Mouse (Mus musculus) midbrain, embryonic 11.5 days (tissue): ENCODE measurements around the gene Msh5. TPM values are rescaled to one million over a fixed set of nuclear protein-coding genes. Genes with fewer than 3 reads are reported as not detected.
"Not testable (repeated sequence)": the region's sequence is repeated elsewhere in the genome, so short reads cannot be mapped to it uniquely, and the experiment has no call there.

Experiments
- ATAC-seq: fragments of 200-750 bp; cut with Nextera tagmentation; 2 replicates; pipeline ENCODE4 v1.8.0; 2017; ENCODE audit warnings: moderate TSS enrichment, moderate library complexity; ENCODE audit not compliant: low FRiP score
- DNase-seq: peaks from one replicate; pipeline ENCODE4 v3.0.0; 2015; ENCODE audit warnings: low spot score; ENCODE audit errors: missing footprints
- H3K27ac ChIP-seq: fragments of 300-500 bp; sonication (generic); 2 replicates; pipeline ENCODE4 v1.5.1; 2014; ENCODE audit warnings: low read depth, low read length
- H3K27me3 ChIP-seq: fragments of 300-500 bp; sonication (generic); 2 replicates; pipeline ENCODE4 v1.6.1; 2014; ENCODE audit warnings: mild to moderate bottlenecking, low read length, moderate library complexity, mixed read lengths; ENCODE audit not compliant: control insufficient read depth, insufficient read depth
- H3K36me3 ChIP-seq: fragments of 300-500 bp; sonication (generic); 2 replicates; pipeline ENCODE4 v1.6.1; 2014; ENCODE audit warnings: mild to moderate bottlenecking, low read length, moderate library complexity, mixed read lengths; ENCODE audit not compliant: control insufficient read depth, insufficient read depth
- H3K4me1 ChIP-seq: fragments of 300-500 bp; sonication (generic); 2 replicates; pipeline ENCODE4 v1.6.1; 2014; ENCODE audit warnings: low read length; ENCODE audit not compliant: control insufficient read depth, insufficient read depth
- H3K4me2 ChIP-seq: fragments of 300-500 bp; sonication (generic); 2 replicates; pipeline ENCODE4 v1.6.1; 2014; ENCODE audit warnings: mild to moderate bottlenecking, moderate library complexity
- H3K4me3 ChIP-seq: fragments of 300-500 bp; sonication (generic); 2 replicates; pipeline ENCODE4 v1.5.1; 2014; ENCODE audit warnings: low read depth, low read length
- H3K9ac ChIP-seq: fragments of 300-500 bp; sonication (generic); 2 replicates; pipeline ENCODE4 v1.6.1; 2014; ENCODE audit warnings: low read length
- H3K9me3 ChIP-seq: fragments of 300-500 bp; sonication (generic); 2 replicates; pipeline ENCODE4 v1.6.1; 2016; ENCODE audit warnings: low read length; ENCODE audit not compliant: control insufficient read depth
- WGBS: fragments of 180-500 bp; shearing (Covaris S2); extraction: QIAGEN DNeasy Blood & Tissue Kit; methylation state at CpG from one replicate; pipeline ENCODE4 v1.1.7; 2014; 5-methylcytosine and 5-hydroxymethylcytosine counted together
- polyA plus RNA-seq: library from polyadenylated mRNA; unstranded; fragments of >200 nt; fragmentation: Nextera tagmentation; extraction: Ambion mirVana; gene quantifications from 2 replicates; pipeline ENCODE4 v1.2.1, GENCODE M21; 2014

Msh5 gene
- polyA plus RNA-seq, 1 experiment from 2014 or later: 5.2 TPM

DNA sequence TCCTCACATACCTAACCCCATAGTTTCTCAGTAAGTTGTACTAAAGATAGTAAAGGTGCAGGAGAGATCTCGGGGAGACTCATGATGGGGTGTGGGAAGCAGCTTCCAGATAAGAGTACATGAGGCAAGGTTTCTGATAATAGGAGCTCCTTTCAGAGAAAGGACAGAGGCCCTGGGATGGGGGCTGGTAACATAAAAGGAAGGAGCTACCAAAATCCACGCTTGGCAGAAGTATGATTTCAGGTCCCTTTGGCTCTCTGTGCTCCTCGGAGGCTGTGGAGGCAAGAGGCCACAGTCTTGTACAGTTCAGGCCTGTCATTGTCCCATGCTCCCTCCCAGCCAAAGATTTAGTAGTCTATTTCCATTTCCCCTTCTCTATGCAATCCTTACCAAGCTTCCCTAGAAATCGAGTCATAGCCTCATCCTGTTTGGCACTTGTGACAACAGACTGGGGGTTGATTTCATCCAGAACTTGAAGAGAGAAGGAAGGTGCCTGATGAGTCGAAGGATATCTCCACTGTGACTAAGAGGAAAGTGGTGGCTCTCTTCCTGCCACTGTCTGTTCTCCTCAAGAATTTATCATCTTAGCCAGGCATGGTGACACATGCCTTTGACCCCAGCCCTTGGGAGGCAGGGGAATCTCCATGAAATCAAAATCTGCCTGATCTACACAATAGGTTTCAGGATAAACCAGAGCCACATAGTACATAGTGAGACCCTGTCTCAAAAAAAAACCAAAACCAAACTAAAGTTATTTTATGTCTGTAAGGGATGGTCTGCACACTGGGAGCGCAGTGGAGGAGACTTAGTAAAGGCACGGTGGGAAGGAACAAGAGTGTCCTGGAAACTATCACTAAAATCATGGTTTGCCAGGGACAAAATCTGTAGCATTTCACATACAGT lies 1.4 kb downstream of the Msh5 start:
- DNase-seq (no peak), ATAC-seq (no peak)
- Histone ChIP-seq H3K9ac (peak overlapping the region; percentile 90), H3K27me3 (no peaks in the 10 kb centered on the region), H3K4me2 (peak overlapping the region; percentile 97), H3K36me3 (no peaks in the 10 kb centered on the region), H3K4me3 (peak overlapping the region; percentile 45), H3K27ac (no peak overlapping the region; the same call in 1 of the 2 replicates), H3K9me3 (no peaks in the 10 kb centered on the region), H3K4me1 (peaks cover 36% of the 10 kb centered on the region)
- 92% methylated on average over 7 of the region's 7 CpGs for WGBS

DNA sequence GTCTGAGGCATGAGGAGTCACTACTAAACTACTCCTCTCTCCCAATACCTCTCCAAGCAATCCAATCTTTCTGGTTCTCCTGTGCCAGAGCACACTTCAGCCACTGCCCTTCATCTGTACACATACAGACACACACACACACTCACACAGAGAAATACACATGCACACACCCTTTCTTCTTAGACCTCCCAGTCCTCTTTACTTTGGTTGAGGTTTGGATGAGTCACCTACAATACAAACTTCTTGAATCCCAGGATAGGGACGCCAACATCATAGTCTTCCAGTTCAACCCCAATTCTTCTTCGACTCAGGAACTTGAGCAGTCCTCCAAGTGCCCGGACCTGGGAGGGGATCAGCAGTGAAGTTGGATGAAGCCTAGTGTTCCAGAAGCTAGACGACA lies 2.8 kb downstream of the Msh5 start:
- Histone ChIP-seq H3K27ac (no peak overlapping the region), H3K4me3 (no peak overlapping the region)
- 87% methylated on average over 4 of the region's 4 CpGs for WGBS

GRCm38 (mm10) chr17:35039121-35039873 lies 7.2 kb downstream of the Msh5 start:
- no peak for ATAC-seq
- no peaks in the 10 kb centered on the region for H3K4me1 ChIP-seq
- no peak overlapping the region for H3K9ac ChIP-seq
- H3K4me3 ChIP-seq: no peak overlapping the region
- H3K9me3 ChIP-seq: no peaks in the 10 kb centered on the region
- WGBS: 85% methylated on average over 11 of the region's 11 CpGs
- no peak overlapping the region for H3K4me2 ChIP-seq
- H3K27ac ChIP-seq: no peak overlapping the region
- no peaks in the 10 kb centered on the region for H3K36me3 ChIP-seq
- H3K27me3 ChIP-seq: no peaks in the 10 kb centered on the region
- DNase-seq: no peak

More for the DNA sequence above, 2.8 kb downstream of the Msh5 start:
- Histone ChIP-seq H3K27me3 (no peaks in the 10 kb centered on the region), H3K9ac (no peak overlapping the region), H3K4me1 (peaks cover 24% of the 10 kb centered on the region), H3K36me3 (no peaks in the 10 kb centered on the region), H3K4me2 (no peak overlapping the region), H3K9me3 (no peaks in the 10 kb centered on the region)
- DNase-seq: no peak
- ATAC-seq: no peak

DNA sequence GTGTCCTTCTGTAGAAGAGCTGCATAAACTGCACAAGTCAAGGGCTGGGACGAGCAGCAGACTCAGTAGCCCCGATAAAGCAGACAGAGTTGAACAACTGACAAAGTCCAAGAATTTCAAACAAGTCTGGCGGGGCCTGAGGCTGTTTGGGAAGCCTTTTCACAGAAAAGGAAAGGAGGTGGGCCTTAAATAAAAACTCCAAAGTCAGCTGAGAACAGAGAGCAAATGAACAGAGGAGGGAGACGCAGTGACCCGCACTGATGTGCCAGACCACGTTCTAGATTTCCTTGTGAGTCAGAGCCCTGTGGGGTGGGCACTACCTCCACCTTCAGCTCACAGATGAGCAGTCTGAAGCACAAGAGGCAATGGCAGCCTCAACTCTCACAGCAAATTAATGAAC lies 11.6 kb downstream of the Msh5 start:
- DNase-seq: no peak
- Histone ChIP-seq H3K36me3 (no peaks in the 10 kb centered on the region), H3K9ac (no peak overlapping the region), H3K9me3 (no peaks in the 10 kb centered on the region), H3K27me3 (no peaks in the 10 kb centered on the region), H3K4me1 (no peaks in the 10 kb centered on the region; the same call in 1 of the 2 replicates), H3K27ac (no peak overlapping the region), H3K4me2 (no peak overlapping the region), H3K4me3 (no peak overlapping the region)
- no peak for ATAC-seq
- 77% methylated on average over 6 of the region's 6 CpGs for WGBS

GRCm38 (mm10) chr17:35033703-35034102 lies 12.8 kb downstream of the Msh5 start:
- not testable (repeated sequence) for H3K4me1 ChIP-seq, DNase-seq, ATAC-seq, H3K9me3 ChIP-seq, H3K4me3 ChIP-seq, H3K4me2 ChIP-seq, H3K36me3 ChIP-seq, H3K27ac ChIP-seq, H3K9ac ChIP-seq, H3K27me3 ChIP-seq
- WGBS: 86% methylated on average over 1 of the region's 1 CpGs

GRCm38 (mm10) chr17:35032323-35032870 lies 14.1 kb downstream of the Msh5 start:
- Histone ChIP-seq H3K9me3 (no peaks in the 10 kb centered on the region), H3K9ac (no peak overlapping the region), H3K4me3 (no peak overlapping the region), H3K36me3 (no peaks in the 10 kb centered on the region), H3K27ac (no peak overlapping the region), H3K4me2 (no peak overlapping the region), H3K27me3 (no peaks in the 10 kb centered on the region), H3K4me1 (peaks cover 6% of the 10 kb centered on the region)
- ATAC-seq (no peak), DNase-seq (no peak)
- 74% methylated on average over 8 of the region's 8 CpGs for WGBS

DNA sequence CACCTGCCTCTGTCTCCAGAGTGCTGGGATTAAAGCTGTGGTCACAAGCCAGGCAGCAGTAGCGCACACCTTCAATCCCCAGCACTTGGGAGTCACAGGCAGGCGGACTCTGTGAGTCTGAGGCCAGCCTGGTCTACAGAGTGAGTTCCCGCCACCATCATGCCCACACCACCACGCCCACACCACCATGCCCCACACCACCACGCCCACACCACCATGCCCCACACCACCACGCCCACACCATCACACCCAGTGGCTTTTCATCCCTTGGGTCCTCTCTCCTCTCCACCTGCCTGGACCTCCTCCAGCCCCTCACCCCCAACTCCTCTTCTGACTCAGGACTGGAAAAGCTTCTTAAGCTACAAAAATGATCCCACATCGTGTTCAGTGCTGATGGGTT lies 14.7 kb downstream of the Msh5 start:
- no peak for ATAC-seq
- no peak overlapping the region for H3K27ac ChIP-seq

GRCm38 (mm10) chr17:35031272-35031671 lies 15.3 kb downstream of the Msh5 start:
- no peak for DNase-seq
- H3K4me3 ChIP-seq: no peak overlapping the region

More for the DNA sequence above, 14.7 kb downstream of the Msh5 start:
- WGBS: 87% methylated on average over 7 of the region's 7 CpGs
- Histone ChIP-seq H3K4me2 (no peak overlapping the region), H3K4me3 (no peak overlapping the region), H3K36me3 (no peaks in the 10 kb centered on the region), H3K9me3 (no peaks in the 10 kb centered on the region), H3K9ac (no peak overlapping the region), H3K27me3 (no peaks in the 10 kb centered on the region), H3K4me1 (peaks cover 9% of the 10 kb centered on the region)
- no peak for DNase-seq

More at GRCm38 (mm10) chr17:35031272-35031671, 15.3 kb downstream of the Msh5 start:
- Histone ChIP-seq H3K4me1 (peaks cover 9% of the 10 kb centered on the region), H3K9ac (no peak overlapping the region), H3K36me3 (no peaks in the 10 kb centered on the region), H3K4me2 (no peak overlapping the region), H3K27me3 (no peaks in the 10 kb centered on the region), H3K9me3 (no peaks in the 10 kb centered on the region), H3K27ac (no peak overlapping the region)
- 91% methylated on average over 11 of the region's 11 CpGs for WGBS
- no peak for ATAC-seq
